In the genomic region with DNA sequence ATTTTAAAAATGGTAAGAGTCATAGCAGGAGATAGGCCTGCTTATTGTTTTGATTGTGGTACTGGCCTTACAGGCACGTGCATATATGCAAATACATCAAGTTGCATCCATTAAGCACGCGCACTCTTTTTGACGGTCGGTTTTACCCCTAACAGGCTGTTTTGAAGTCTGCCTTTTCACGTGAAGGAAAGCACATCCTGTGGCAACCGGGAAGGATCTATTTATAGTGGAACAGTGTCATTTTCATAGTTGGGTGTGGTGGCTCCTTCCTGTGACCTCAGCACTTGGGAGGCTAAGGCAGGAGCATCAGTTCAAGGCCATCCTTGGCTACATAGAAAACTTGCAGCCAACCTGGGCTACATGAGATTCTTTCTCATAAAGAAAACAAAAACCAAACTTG, we compare ENCODE assay signal across 34 mouse cellular contexts.
"Had no signal": no experiment of that assay in that cellular context is flagged by ENCODE, and none has a peak within 500 bp of the region (broad histone marks: within the 10 kb centered on the region; RNA-seq: fewer than 3 reads in every experiment).

No protein-coding gene starts in this region.

- H3K27me3 ChIP-seq: heart, embryonic 12.5 days; heart, embryonic 13.5 days; heart, embryonic 15.5 days; hindbrain, embryonic 12.5 days; hindbrain, embryonic 13.5 days; hindbrain, embryonic 15.5 days; intestine, embryonic 15.5 days; kidney, embryonic 15.5 days had no signal

- H3K4me1 ChIP-seq: heart, embryonic 10.5 days; heart, embryonic 12.5 days; heart, embryonic 13.5 days; heart, embryonic 15.5 days; hindbrain, embryonic 10.5 days; hindbrain, embryonic 13.5 days; intestine, embryonic 15.5 days; kidney, embryonic 15.5 days had no signal

- H3K27ac ChIP-seq: heart, embryonic 10.5 days; heart, embryonic 13.5 days; heart, embryonic 15.5 days; hindbrain, embryonic 10.5 days; hindbrain, embryonic 12.5 days; hindbrain, embryonic 13.5 days; hindbrain, embryonic 14.5 days; hindbrain, embryonic 15.5 days; intestine, embryonic 15.5 days; kidney, embryonic 15.5 days; kidney, postnatal 0 days; layer of hippocampus, adult 2 months; left cerebral cortex, adult 2 months had no signal

- H3K4me2 ChIP-seq: heart, embryonic 11.5 days; heart, embryonic 12.5 days; heart, embryonic 13.5 days; heart, embryonic 15.5 days; hindbrain, embryonic 12.5 days; hindbrain, embryonic 13.5 days; hindbrain, embryonic 14.5 days; hindbrain, embryonic 15.5 days; intestine, embryonic 15.5 days; kidney, embryonic 15.5 days had no signal

- H3K36me3 ChIP-seq: heart, embryonic 10.5 days; heart, embryonic 12.5 days; heart, embryonic 13.5 days; heart, embryonic 15.5 days; hindbrain, embryonic 10.5 days; hindbrain, embryonic 12.5 days; hindbrain, embryonic 13.5 days; hindbrain, embryonic 15.5 days; intestine, embryonic 15.5 days; kidney, embryonic 15.5 days had no signal

- H3K9me3 ChIP-seq: heart, embryonic 10.5 days; heart, embryonic 15.5 days; hindbrain, embryonic 10.5 days; hindbrain, embryonic 12.5 days; hindbrain, embryonic 13.5 days; hindbrain, embryonic 15.5 days; intestine, embryonic 15.5 days had no signal

- ATAC-seq: hindbrain, embryonic 16.5 days; inflammation-experienced regulatory T-cells, adult 6 months; intestine, embryonic 15.5 days; intestine, embryonic 16.5 days; intestine, postnatal 0 days had no signal

- H3K4me3 ChIP-seq: heart, embryonic 10.5 days; heart, embryonic 12.5 days; heart, embryonic 13.5 days; heart, embryonic 15.5 days; hindbrain, embryonic 10.5 days; hindbrain, embryonic 12.5 days; hindbrain, embryonic 13.5 days; hindbrain, embryonic 15.5 days; intestine, embryonic 15.5 days; kidney, embryonic 15.5 days; layer of hippocampus, adult 2 months; left cerebral cortex, adult 2 months had no signal

- DNase-seq: heart, postnatal 10 days; heart, postnatal 14 days; heart, postnatal 36 days; kidney, adult 11 months; kidney, adult 18-20 months; kidney, adult 2 months; kidney, adult 8-10 months; kidney, adult 9 months; kidney, postnatal 10 days; kidney, postnatal 14 days; kidney, postnatal 25 days; kidney, postnatal 36 days; kidney, postnatal 4 days; layer of hippocampus, adult 9-11 months; layer of hippocampus, postnatal 36 days had no signal

- H3K9ac ChIP-seq: heart, embryonic 12.5 days; heart, embryonic 13.5 days; heart, embryonic 15.5 days; hindbrain, embryonic 12.5 days; hindbrain, embryonic 13.5 days; hindbrain, embryonic 14.5 days; hindbrain, embryonic 15.5 days; intestine, embryonic 15.5 days; kidney, embryonic 15.5 days had no signal
